Mouse (Mus musculus): ENCODE results near the gene Hist2h2ab. TPM values are rescaled to one million over a fixed set of nuclear protein-coding genes. Genes with fewer than 3 reads are reported as not detected.

Gene Hist2h2ab
- polyA plus RNA-seq, 2 experiments, result 0.99 to 1.7 TPM

DNA sequence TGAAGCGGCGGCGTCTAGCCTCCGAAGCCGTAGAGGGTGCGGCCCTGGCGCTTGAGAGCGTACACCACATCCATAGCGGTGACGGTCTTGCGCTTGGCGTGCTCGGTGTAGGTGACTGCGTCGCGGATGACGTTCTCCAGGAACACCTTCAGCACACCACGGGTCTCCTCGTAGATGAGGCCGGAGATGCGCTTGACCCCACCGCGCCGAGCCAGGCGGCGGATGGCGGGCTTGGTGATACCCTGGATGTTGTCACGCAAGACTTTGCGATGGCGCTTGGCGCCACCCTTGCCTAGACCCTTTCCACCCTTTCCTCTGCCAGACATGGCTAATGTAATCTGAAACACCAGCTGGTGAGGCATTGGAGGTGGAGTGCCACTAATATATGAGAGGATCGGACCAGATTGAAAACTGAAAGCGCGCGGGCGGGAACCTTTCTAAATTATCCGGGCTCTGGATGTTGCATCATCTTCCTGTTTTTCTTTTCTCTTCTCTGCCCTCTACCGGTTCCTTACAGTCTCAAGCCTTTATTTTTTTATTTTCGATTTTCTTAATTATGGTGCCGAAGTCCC lies 43.4 kb downstream of the Hist2h2ab start, which contains the start of gene Hist2h4:
Gene Hist2h4 (minus strand): TSS at position 333 of the 572 bp plus-strand sequence.
- peak; percentile 99; the same call in 1 of the 2 replicates for TF ChIP-seq POLR2A (IDR thresholded peaks at IDR 0.05; ENCODE audit: borderline replicate concordance, extremely low read depth, insufficient read depth, insufficient read length)
- H3K4me1 ChIP-seq (ENCODE audit: control insufficient read depth, insufficient read depth, low read length), result peaks cover 17% of the 10 kb centered on the region
- no peaks in the 10 kb centered on the region for H3K27me3 ChIP-seq (ENCODE audit: control insufficient read depth, insufficient read depth, low read length)
- no peaks in the 10 kb centered on the region for H3K9me3 ChIP-seq (ENCODE audit: control insufficient read depth, low read length)
- H3K9ac ChIP-seq (ENCODE audit: low read depth, low read length, severe bottlenecking), result peak within 1 kb of the TSS; percentile 75
- no peaks in the 10 kb centered on the region for H3K36me3 ChIP-seq (ENCODE audit: control insufficient read depth, insufficient read depth, low read length)
- H3K4me2 ChIP-seq (replicated peaks; ENCODE audit: low read depth, low read length, severe bottlenecking), result peak within 1 kb of the TSS; percentile 78
- peak within 1 kb of the TSS; percentile 98 for H3K27ac ChIP-seq (replicated peaks; ENCODE audit: low read depth, low read length)
- DNase-seq (ENCODE audit: low spot score) (peak; percentile 99), ATAC-seq (ENCODE audit: low FRiP score, low read depth) (peak; percentile 90)
- peak within 1 kb of the TSS; percentile 60 for H3K4me3 ChIP-seq (replicated peaks; ENCODE audit: low read length)
- WGBS, result under 1% methylated on average over 40 of the region's 40 CpGs

DNA sequence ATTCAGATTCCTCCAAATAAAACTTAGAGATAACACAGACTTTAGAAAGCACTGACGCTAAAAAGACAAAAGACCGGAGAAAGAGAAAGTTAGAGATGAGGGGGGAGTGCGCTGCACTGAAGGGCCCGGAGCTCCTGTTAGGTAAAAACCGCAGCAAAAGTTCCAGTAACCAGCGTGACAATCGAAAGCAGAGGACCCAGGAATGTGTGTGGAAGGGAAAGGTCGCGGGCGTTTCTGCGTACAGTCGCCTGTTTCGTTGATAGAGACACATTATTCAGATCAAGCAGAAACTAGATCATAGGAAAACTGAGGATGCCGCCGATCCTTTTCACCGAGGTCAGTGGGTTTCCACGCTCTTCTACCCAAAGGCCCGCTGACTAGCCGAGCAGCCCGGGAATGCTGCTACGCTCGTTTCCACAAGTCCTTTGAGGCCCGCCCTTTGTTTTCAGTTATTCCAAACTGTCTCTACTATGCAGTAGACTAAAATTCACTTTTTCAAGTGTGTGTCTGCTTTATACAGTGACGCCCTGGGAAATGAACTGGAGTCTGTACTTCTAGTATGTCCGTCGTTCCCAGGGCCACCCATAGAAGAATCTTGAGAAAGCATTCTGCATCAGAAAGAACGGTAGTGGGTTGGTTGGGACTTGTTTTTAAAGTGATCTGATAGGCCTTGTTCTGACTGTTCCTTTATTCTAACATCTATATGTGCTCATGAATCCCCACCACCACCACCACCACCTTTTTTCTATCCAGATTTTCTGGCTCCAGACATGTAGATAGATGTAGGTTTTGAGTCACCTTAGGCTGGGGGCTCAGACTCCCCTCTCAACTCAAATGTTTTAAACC lies 44.1 kb downstream of the Hist2h2ab start:
- 9% methylated on average over 27 of the region's 27 CpGs for WGBS
- ATAC-seq (ENCODE audit: low FRiP score, low read depth), result peak; percentile 27; the same call in 1 of the 2 replicates
- Histone ChIP-seq H3K4me2 (replicated peaks; ENCODE audit: low read depth, low read length, severe bottlenecking) (peak overlapping the region; percentile 78), H3K27me3 (ENCODE audit: control insufficient read depth, insufficient read depth, low read length) (no peaks in the 10 kb centered on the region), H3K4me1 (ENCODE audit: control insufficient read depth, insufficient read depth, low read length) (peaks cover 17% of the 10 kb centered on the region), H3K36me3 (ENCODE audit: control insufficient read depth, insufficient read depth, low read length) (no peaks in the 10 kb centered on the region), H3K9me3 (ENCODE audit: control insufficient read depth, low read length) (no peaks in the 10 kb centered on the region), H3K27ac (replicated peaks; ENCODE audit: low read depth, low read length) (peak overlapping the region; percentile 98), H3K4me3 (replicated peaks; ENCODE audit: low read length) (peak overlapping the region; percentile 60), H3K9ac (ENCODE audit: low read depth, low read length, severe bottlenecking) (peak overlapping the region; percentile 75)
- no peak for TF ChIP-seq POLR2A (IDR thresholded peaks at IDR 0.05; ENCODE audit: borderline replicate concordance, extremely low read depth, insufficient read depth, insufficient read length)
- peak; percentile 62 for DNase-seq (ENCODE audit: low spot score)

DNA sequence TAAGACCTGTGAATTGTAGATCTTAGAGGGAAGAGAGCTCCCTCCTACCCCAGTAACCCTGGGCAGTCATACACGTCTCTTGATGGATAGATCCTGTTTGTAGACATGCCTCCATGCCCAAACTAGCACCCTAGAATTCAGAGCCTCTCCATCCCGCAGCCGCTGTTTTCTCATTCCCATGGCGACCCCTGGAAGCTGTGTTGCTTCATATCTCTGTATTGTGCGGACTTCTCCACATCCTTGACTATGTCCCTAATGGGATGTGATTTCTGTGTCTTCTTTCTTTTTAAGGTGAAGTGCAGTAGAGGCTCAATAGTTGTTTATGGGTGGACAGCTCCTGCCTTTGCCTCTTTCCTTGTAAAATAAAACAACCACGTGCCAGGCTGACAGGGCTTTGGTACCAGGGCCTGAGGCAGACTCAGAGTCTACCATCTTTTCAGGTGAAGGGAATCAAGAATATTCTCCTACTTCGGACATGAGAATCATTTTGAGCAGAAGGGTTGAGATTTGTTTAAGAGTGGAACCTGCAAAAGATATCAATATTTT lies 44.8 kb downstream of the Hist2h2ab start:
- H3K4me1 ChIP-seq (ENCODE audit: control insufficient read depth, insufficient read depth, low read length), result peaks cover 17% of the 10 kb centered on the region
- WGBS, result 71% methylated on average over 7 of the region's 7 CpGs
- peak overlapping the region; percentile 98 for H3K27ac ChIP-seq (replicated peaks; ENCODE audit: low read depth, low read length)
- H3K9ac ChIP-seq (ENCODE audit: low read depth, low read length, severe bottlenecking), result no peak overlapping the region
- ATAC-seq (ENCODE audit: low FRiP score, low read depth) (no peak), DNase-seq (ENCODE audit: low spot score) (no peak)
- H3K4me2 ChIP-seq (replicated peaks; ENCODE audit: low read depth, low read length, severe bottlenecking), result peak overlapping the region; percentile 78
- H3K4me3 ChIP-seq (replicated peaks; ENCODE audit: low read length), result peak overlapping the region; percentile 60; the same call in 1 of the 2 replicates
- TF ChIP-seq POLR2A (IDR thresholded peaks at IDR 0.05; ENCODE audit: borderline replicate concordance, extremely low read depth, insufficient read depth, insufficient read length), result no peak
- H3K36me3 ChIP-seq (ENCODE audit: control insufficient read depth, insufficient read depth, low read length), result no peaks in the 10 kb centered on the region
- H3K27me3 ChIP-seq (ENCODE audit: control insufficient read depth, insufficient read depth, low read length), result no peaks in the 10 kb centered on the region
- no peaks in the 10 kb centered on the region for H3K9me3 ChIP-seq (ENCODE audit: control insufficient read depth, low read length)

DNA sequence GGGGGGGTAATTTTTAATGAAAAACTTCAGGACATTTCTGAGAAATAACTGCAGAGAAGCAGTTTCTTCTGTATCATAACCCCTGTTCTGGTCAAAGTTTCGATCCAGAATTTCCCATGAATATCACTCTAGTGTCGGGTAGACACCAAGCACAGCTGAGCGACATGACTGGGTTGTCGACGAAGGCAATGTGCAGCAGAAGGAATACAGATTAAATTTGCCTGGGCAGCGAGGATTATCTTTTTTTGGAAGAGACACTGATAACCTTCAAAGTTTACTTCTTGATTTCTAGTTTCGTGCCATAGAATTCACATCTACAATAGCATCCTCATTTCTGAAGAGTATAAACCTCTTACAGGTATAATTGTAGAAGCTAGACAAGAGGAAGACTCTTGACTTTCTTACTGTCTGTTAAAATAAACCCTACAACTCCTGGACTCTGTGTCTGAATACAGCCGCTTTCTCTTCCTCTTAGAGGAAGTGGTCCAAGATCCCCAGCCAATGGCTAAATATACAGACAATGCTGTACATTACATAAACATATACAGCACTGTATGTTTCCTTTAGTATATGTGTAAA lies 46.6 kb downstream of the Hist2h2ab start:
- H3K4me3 ChIP-seq (replicated peaks; ENCODE audit: low read length), result no peak overlapping the region
- H3K4me2 ChIP-seq (replicated peaks; ENCODE audit: low read depth, low read length, severe bottlenecking), result no peak overlapping the region
- H3K9ac ChIP-seq (ENCODE audit: low read depth, low read length, severe bottlenecking), result no peak overlapping the region
- H3K36me3 ChIP-seq (ENCODE audit: control insufficient read depth, insufficient read depth, low read length), result no peaks in the 10 kb centered on the region
- TF ChIP-seq POLR2A (IDR thresholded peaks at IDR 0.05; ENCODE audit: borderline replicate concordance, extremely low read depth, insufficient read depth, insufficient read length), result no peak
- 89% methylated on average over 8 of the region's 8 CpGs for WGBS
- ATAC-seq (ENCODE audit: low FRiP score, low read depth), result no peak
- peaks cover 17% of the 10 kb centered on the region for H3K4me1 ChIP-seq (ENCODE audit: control insufficient read depth, insufficient read depth, low read length)
- H3K9me3 ChIP-seq (ENCODE audit: control insufficient read depth, low read length), result no peaks in the 10 kb centered on the region
- DNase-seq (ENCODE audit: low spot score), result no peak
- no peaks in the 10 kb centered on the region for H3K27me3 ChIP-seq (ENCODE audit: control insufficient read depth, insufficient read depth, low read length)
- H3K27ac ChIP-seq (replicated peaks; ENCODE audit: low read depth, low read length), result no peak overlapping the region

DNA sequence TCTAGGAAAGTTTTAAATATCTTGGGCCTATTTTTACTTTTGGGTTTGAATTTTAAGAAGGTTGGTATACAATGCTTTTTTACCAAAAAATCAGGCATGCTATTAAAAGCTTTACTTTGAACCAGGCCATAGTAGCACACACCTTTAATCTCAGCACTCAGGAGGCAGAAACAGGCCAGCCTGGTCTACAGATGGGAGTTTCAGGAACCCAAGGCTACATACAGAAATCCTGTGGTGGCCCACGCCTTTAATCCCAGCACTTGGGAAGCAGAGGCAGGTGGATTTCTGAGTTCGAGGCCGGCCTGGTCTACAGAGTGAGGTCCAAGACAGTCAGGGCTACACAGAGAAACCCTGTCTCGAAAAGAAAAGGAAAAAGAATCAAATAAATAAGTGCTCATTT lies 47.9 kb downstream of the Hist2h2ab start:
- 85% methylated on average over 4 of the region's 4 CpGs for WGBS
- H3K9ac ChIP-seq (ENCODE audit: low read depth, low read length, severe bottlenecking), result no peak overlapping the region
- H3K36me3 ChIP-seq (ENCODE audit: control insufficient read depth, insufficient read depth, low read length), result no peaks in the 10 kb centered on the region
- peak overlapping the region; percentile 44; the same call in 1 of the 2 replicates for H3K4me2 ChIP-seq (replicated peaks; ENCODE audit: low read depth, low read length, severe bottlenecking)
- ATAC-seq (ENCODE audit: low FRiP score, low read depth) (no peak), DNase-seq (ENCODE audit: low spot score) (no peak)
- no peaks in the 10 kb centered on the region for H3K27me3 ChIP-seq (ENCODE audit: control insufficient read depth, insufficient read depth, low read length)
- TF ChIP-seq POLR2A (IDR thresholded peaks at IDR 0.05; ENCODE audit: borderline replicate concordance, extremely low read depth, insufficient read depth, insufficient read length), result no peak
- H3K27ac ChIP-seq (replicated peaks; ENCODE audit: low read depth, low read length), result peak overlapping the region; percentile 89
- H3K4me1 ChIP-seq (ENCODE audit: control insufficient read depth, insufficient read depth, low read length), result peaks cover 8% of the 10 kb centered on the region
- no peaks in the 10 kb centered on the region for H3K9me3 ChIP-seq (ENCODE audit: control insufficient read depth, low read length)
- no peak overlapping the region for H3K4me3 ChIP-seq (replicated peaks; ENCODE audit: low read length)

Measured in limb, embryonic 14.5 days (tissue).